Mouse (Mus musculus) heart, adult 9 months (tissue): Measurements from ENCODE around the gene Sat2.

ENCODE experiments used
- DNase-seq, 2 experiments: peaks; one replicate each; pipeline ENCODE4 v3.0.0; 2022; ENCODE audit warnings: low spot score in 2 of 2

Sat2 gene

GRCm38 (mm10) chr11:69632284-69633089, 10.7 kb downstream of the Sat2 start, which contains the start of gene Fxr2:
Gene Fxr2 (plus strand): TSS chr11:69632990.
- DNase-seq, result peak; percentile 100

GRCm38 (mm10) chr11:69633128-69633866, 11.5 kb downstream of the Sat2 start:
- DNase-seq, result peak in 1 of 2 experiments; percentile 76

- no peak for DNase-seq
Observed at GRCm38 (mm10) chr11:69635471-69635870, 13.6 kb downstream of the Sat2 start.

- no peak for DNase-seq
Observed at GRCm38 (mm10) chr11:69645860-69646259, 24.0 kb downstream of the Sat2 start.

GRCm38 (mm10) chr11:69653399-69653798, 31.6 kb downstream of the Sat2 start:
- no peak for DNase-seq

- DNase-seq, result no peak
Observed at GRCm38 (mm10) chr11:69654760-69655159, 32.9 kb downstream of the Sat2 start.

GRCm38 (mm10) chr11:69655264-69656064, 33.6 kb downstream of the Sat2 start, which contains the start of gene Sox15:
Gene Sox15 (plus strand): TSS chr11:69655314.
- DNase-seq, result peak; percentile 27 to 58

GRCm38 (mm10) chr11:69656065-69656455, 34.2 kb downstream of the Sat2 start:
- DNase-seq, result no peak

- DNase-seq, result peak in 1 of 2 experiments; percentile 42
Observed at GRCm38 (mm10) chr11:69656617-69657461, 35.0 kb downstream of the Sat2 start.

GRCm38 (mm10) chr11:69657462-69657881, 35.6 kb downstream of the Sat2 start:
- DNase-seq, result no peak

- DNase-seq, result no peak
Observed at GRCm38 (mm10) chr11:69661221-69661881, 39.5 kb downstream of the Sat2 start.

- peak; percentile 95 to 97 for DNase-seq
Observed at GRCm38 (mm10) chr11:69662213-69662966, 40.6 kb downstream of the Sat2 start, which contains the start of gene Mpdu1. Gene Mpdu1 (minus strand): TSS chr11:69662642.

- peak in 1 of 2 experiments; percentile 30 for DNase-seq
Observed at GRCm38 (mm10) chr11:69662967-69663671, 41.3 kb downstream of the Sat2 start.

- DNase-seq, result peak; percentile 39 to 50
Observed at GRCm38 (mm10) chr11:69663795-69664194, 42.0 kb downstream of the Sat2 start.

- no peak for DNase-seq
Observed at GRCm38 (mm10) chr11:69664841-69665240, 43.0 kb downstream of the Sat2 start.

- no peak for DNase-seq
Observed at GRCm38 (mm10) chr11:69665457-69665960, 43.7 kb downstream of the Sat2 start.

GRCm38 (mm10) chr11:69665961-69666664, 44.3 kb downstream of the Sat2 start, which contains the start of gene Cd68:
Gene Cd68 (minus strand): TSS chr11:69666153.
- peak; percentile 57 to 69 for DNase-seq

GRCm38 (mm10) chr11:69666665-69667005, 44.8 kb downstream of the Sat2 start:
- no peak for DNase-seq
